Mouse (Mus musculus) lung, postnatal 10 days (tissue): ENCODE data around the gene 4930452B06Rik.

Source experiments
- DNase-seq: peaks from one replicate; pipeline ENCODE4 v3.0.0; 2021

The 4930452B06Rik gene

DNA sequence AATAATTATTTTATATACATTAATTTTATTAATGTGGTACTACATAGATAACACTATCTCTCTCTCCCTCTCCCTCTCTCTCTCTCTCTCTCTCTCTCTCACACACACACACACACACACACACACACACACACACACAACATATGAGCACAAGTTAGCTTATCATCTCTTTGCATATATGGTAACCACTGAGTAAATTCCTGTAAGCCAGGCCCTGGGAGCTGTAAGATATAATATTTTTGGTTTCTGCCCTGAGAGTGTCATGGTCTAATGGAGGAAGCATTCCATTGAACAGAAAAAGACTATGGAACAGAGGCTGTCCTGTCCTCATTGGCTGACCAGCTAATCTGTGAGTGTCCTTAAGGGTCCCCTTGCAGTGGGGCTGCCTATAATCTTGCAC is 216.7 kb downstream of the 4930452B06Rik start:
- DNase-seq, result no peak

DNA sequence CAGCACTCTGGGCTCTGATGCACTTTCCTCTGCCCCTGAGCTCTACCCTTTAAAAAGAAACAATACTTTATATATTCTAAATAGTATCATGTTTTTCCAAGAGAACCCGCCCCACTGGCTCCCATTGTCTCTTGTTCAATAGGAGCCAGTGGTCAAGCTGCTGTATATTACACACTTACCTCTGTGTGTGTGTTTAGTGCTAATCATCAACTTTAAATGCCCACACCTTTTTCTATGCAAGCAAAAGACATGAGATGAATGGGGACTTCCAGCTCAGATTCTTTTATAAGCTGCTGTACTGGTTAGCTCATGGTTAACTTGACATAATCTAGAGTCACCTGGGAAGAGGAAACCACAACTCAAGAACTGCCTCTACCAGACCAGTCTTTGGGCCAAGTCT is 218.7 kb downstream of the 4930452B06Rik start:
- DNase-seq, result no peak

DNA sequence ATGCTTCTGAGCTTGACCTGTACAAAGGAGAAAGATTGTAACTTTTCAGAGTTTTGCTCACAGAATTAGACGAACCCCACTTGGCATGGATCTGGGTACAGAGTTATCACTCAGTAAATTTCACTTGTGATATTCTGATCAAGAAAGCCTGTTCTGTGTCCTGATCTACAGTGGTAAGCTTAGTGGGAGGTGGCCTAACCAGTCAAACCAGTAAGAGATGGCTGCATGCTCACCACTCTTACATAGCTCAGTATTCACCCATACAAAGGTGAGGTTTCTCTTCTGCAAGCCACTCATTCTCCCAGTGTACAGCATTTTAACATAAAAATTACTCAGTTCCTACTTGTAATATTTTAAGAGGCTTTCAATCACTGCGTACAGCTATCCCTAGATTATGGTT is 221.7 kb downstream of the 4930452B06Rik start:
- no peak for DNase-seq

- no peak for DNase-seq
Measured at GRCm38 (mm10) chr14:8442691-8443090, 223.3 kb downstream of the 4930452B06Rik start.

DNA sequence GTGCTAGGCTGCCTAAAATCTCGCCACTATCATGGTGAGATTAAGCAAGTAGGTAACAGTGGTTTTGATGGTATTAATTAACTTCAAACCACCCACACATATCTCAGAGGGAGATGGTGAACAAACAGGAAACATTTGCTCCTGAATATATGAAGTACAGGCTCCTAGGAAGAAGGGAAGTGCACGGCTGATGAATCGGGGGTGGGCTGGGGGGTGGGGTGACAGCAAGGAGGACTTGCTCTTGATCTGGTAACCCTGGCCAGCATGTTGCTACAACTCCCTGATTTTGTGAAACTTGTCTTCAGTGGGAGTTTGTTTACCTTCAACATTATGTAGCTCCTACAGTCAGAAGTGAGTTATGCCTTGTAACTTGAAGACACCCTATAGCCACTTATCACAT is 224.4 kb downstream of the 4930452B06Rik start:
- DNase-seq, result no peak

- peak; percentile 9 for DNase-seq
Measured at GRCm38 (mm10) chr14:8430611-8431230, 235.3 kb downstream of the 4930452B06Rik start.

GRCm38 (mm10) chr14:8429767-8430166 is 236.3 kb downstream of the 4930452B06Rik start:
- no peak for DNase-seq

- DNase-seq, result no peak
Measured at GRCm38 (mm10) chr14:8422833-8423232, 243.2 kb downstream of the 4930452B06Rik start.

- no peak for DNase-seq
Measured at GRCm38 (mm10) chr14:8421199-8421787, 244.7 kb downstream of the 4930452B06Rik start.

GRCm38 (mm10) chr14:8418610-8419009 is 247.4 kb downstream of the 4930452B06Rik start:
- no peak for DNase-seq

GRCm38 (mm10) chr14:8405946-8406345 is 260.1 kb downstream of the 4930452B06Rik start:
- no peak for DNase-seq

DNA sequence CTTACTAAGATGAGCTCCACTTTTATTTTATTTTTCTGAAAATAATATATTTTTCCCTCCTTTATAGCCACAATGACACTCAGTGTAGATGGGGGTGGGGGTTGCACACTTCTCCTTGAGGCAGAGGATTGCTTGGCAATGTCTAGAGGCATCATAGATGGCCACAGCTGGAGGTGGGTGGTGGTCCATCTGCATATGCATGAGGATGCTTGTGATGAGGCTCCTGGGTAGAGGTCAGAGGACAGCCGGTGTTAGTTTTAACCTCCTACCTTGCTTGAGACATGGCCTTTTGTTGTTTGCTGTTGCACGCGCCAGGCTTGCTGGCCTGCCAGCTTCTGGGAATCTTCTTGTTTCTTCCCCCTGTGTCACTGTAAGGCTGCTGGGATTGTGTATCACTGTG is 262.7 kb downstream of the 4930452B06Rik start:
- DNase-seq, result no peak

GRCm38 (mm10) chr14:8398507-8398906 is 267.5 kb downstream of the 4930452B06Rik start:
- no peak for DNase-seq

GRCm38 (mm10) chr14:8395690-8396287 is 270.3 kb downstream of the 4930452B06Rik start:
- no peak for DNase-seq

- no peak for DNase-seq
Measured at GRCm38 (mm10) chr14:8392181-8392825, 273.7 kb downstream of the 4930452B06Rik start.
